Mouse (Mus musculus): ENCODE data around the gene Gm16181. TPM values are rescaled to one million over a fixed set of nuclear protein-coding genes. Genes with fewer than 3 reads are reported as not detected.

Gm16181 gene
- polyA plus RNA-seq, 1 experiment = not detected

GRCm38 (mm10) chr17:35251162-35251719, 30.6 kb downstream of the Gm16181 start:
- peaks cover 80% of the 10 kb centered on the region for H3K36me3 ChIP-seq (ENCODE audit: control insufficient read depth, insufficient read depth)
- H3K79me3 ChIP-seq (ENCODE audit: low read depth) = peaks cover 19% of the 10 kb centered on the region
- no peak for TF ChIP-seq USF1 (IDR thresholded peaks at IDR 0.05; ENCODE audit: low read depth)
- no peak for TF ChIP-seq CEBPB (IDR thresholded peaks at IDR 0.05; ENCODE audit: low read depth)
- TF ChIP-seq FOSL1 (IDR thresholded peaks at IDR 0.05; ENCODE audit: insufficient read depth, low read length, poor library complexity, severe bottlenecking) = no peak
- TF ChIP-seq MAX (IDR thresholded peaks at IDR 0.05) = no peak
- TF ChIP-seq CTCF (IDR thresholded peaks at IDR 0.05; ENCODE audit: control insufficient read depth, insufficient read depth, insufficient read length) = no peak
- TF ChIP-seq MYOD1 (IDR thresholded peaks at IDR 0.05; ENCODE audit: control insufficient read depth, insufficient read length, low read depth) = no peak
- no peak for TF ChIP-seq MYOG (IDR thresholded peaks at IDR 0.05; ENCODE audit: control insufficient read depth, extremely low read depth, insufficient read length)
- H3K27me3 ChIP-seq (ENCODE audit: control insufficient read depth, insufficient read depth, insufficient read length) = no peaks in the 10 kb centered on the region
- H3ac ChIP-seq (ENCODE audit: control insufficient read depth, insufficient read length, low read depth) = no peak overlapping the region
- H3K79me2 ChIP-seq (ENCODE audit: control insufficient read depth, insufficient read depth) = peaks cover 50% of the 10 kb centered on the region
- no peak overlapping the region for H3K4me3 ChIP-seq (ENCODE audit: insufficient read depth, poor library complexity, severe bottlenecking)

DNA sequence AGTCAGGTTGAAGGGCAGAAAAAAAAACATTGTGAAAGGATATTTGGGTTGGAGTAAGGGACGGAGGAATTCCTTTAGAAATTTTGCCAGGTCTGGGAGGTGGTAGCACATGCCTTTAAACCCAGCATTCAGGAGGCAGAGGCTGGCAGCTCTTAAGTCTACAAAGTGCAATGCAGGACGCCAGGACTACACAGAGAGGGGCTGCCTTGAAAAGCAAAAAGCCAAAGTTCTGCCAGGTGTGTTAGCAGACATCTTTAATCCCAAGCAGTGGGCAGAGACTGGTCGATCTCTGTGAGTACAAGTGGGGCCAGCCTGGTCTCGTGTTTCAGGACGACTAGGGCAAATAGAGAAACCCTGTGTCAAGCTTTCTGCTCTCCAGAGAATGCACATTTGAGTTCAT, 31.3 kb downstream of the Gm16181 start:
- H3K4me3 ChIP-seq (ENCODE audit: insufficient read depth, poor library complexity, severe bottlenecking) = no peak overlapping the region
- no peak overlapping the region for H3ac ChIP-seq (ENCODE audit: control insufficient read depth, insufficient read length, low read depth)
- H3K79me2 ChIP-seq (ENCODE audit: control insufficient read depth, insufficient read depth) = peaks cover 43% of the 10 kb centered on the region
- H3K27me3 ChIP-seq (ENCODE audit: control insufficient read depth, insufficient read depth, insufficient read length) = no peaks in the 10 kb centered on the region
- TF ChIP-seq CTCF (IDR thresholded peaks at IDR 0.05; ENCODE audit: control insufficient read depth, insufficient read depth, insufficient read length) (no peak), CEBPB (IDR thresholded peaks at IDR 0.05; ENCODE audit: low read depth) (no peak), MAX (IDR thresholded peaks at IDR 0.05) (no peak), FOSL1 (IDR thresholded peaks at IDR 0.05; ENCODE audit: insufficient read depth, low read length, poor library complexity, severe bottlenecking) (no peak), MYOD1 (IDR thresholded peaks at IDR 0.05; ENCODE audit: control insufficient read depth, insufficient read length, low read depth) (no peak), USF1 (IDR thresholded peaks at IDR 0.05; ENCODE audit: low read depth) (no peak), MYOG (IDR thresholded peaks at IDR 0.05; ENCODE audit: control insufficient read depth, extremely low read depth, insufficient read length) (no peak)
- peaks cover 13% of the 10 kb centered on the region for H3K79me3 ChIP-seq (ENCODE audit: low read depth)
- H3K36me3 ChIP-seq (ENCODE audit: control insufficient read depth, insufficient read depth) = peaks cover 72% of the 10 kb centered on the region

DNA sequence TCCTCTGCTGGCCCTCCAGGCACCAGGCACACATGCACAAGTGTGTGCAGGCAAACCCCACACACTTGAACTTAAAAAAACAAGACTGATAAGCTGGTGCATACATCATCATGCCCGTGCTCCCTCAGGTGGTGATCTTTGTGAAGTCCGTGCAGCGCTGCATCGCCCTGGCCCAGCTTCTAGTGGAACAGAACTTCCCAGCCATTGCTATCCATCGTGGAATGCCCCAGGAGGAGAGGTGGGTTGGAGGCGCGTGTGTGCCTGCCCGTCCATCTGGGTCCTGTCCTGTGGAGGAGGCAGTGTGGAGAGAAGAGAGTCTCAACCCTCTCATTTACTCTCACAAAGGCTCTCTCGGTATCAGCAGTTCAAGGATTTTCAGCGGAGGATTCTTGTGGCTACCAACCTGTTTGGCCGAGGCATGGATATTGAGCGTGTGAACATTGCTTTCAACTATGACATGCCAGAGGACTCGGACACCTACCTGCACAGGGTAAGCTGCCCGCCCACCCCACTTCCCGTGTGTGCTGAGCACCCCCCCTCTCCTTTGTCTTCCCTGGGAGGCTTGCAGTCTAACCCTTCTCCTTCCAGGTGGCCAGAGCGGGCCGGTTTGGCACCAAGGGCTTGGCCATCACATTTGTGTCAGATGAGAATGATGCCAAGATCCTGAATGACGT, 32.1 kb downstream of the Gm16181 start:
- TF ChIP-seq FOSL1 (IDR thresholded peaks at IDR 0.05; ENCODE audit: insufficient read depth, low read length, poor library complexity, severe bottlenecking) = no peak
- TF ChIP-seq USF1 (IDR thresholded peaks at IDR 0.05; ENCODE audit: low read depth) = no peak
- TF ChIP-seq MYOD1 (IDR thresholded peaks at IDR 0.05; ENCODE audit: control insufficient read depth, insufficient read length, low read depth) = no peak
- no peak for TF ChIP-seq CTCF (IDR thresholded peaks at IDR 0.05; ENCODE audit: control insufficient read depth, insufficient read depth, insufficient read length)
- TF ChIP-seq CEBPB (IDR thresholded peaks at IDR 0.05; ENCODE audit: low read depth) = no peak
- no peak for TF ChIP-seq MAX (IDR thresholded peaks at IDR 0.05)
- TF ChIP-seq MYOG (IDR thresholded peaks at IDR 0.05; ENCODE audit: control insufficient read depth, extremely low read depth, insufficient read length) = no peak

DNA sequence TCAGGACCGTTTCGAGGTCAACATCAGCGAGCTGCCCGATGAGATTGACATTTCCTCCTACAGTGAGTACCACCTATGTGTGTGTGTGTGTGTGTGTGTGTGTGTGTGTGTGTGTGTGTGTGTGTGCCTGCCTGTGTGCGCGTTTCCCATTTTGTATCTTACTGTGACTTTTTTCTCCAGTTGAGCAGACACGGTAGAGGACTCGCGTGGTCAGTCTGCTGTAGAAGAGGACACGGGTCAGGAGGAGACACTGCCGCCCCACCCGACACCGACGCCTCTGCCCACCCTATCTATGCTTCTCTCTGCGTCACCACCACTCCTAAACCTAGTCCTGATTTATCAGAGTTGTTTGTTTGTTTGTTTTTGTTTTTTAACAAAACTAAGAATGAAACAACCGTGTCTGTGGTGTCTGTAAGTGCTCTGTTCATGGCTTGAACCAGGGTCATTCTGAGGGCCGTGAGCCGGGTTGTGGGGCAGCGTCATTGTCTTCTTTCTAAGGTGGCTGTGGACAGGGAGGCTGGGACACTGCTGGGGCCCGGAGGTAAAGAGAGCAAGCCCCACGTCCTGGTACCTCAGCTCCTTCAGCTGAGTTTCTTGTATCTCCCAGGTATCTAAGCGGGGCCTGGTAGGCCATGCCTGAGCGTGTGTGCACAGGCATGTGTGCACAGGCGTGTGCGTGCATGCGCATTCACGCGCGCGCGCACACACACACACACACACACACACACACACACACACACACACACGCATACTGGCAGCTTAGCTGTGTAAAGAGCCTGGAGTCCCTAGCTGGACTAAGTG, 32.9 kb downstream of the Gm16181 start:
- Histone ChIP-seq H3K79me2 (ENCODE audit: control insufficient read depth, insufficient read depth) (peaks cover 28% of the 10 kb centered on the region), H3K27me3 (ENCODE audit: control insufficient read depth, insufficient read depth, insufficient read length) (no peaks in the 10 kb centered on the region), H3K4me3 (ENCODE audit: insufficient read depth, poor library complexity, severe bottlenecking) (no peak overlapping the region), H3ac (ENCODE audit: control insufficient read depth, insufficient read length, low read depth) (no peak overlapping the region), H3K36me3 (ENCODE audit: control insufficient read depth, insufficient read depth) (peaks cover 59% of the 10 kb centered on the region), H3K79me3 (ENCODE audit: low read depth) (peaks cover 6% of the 10 kb centered on the region)
- no peak for TF ChIP-seq USF1 (IDR thresholded peaks at IDR 0.05; ENCODE audit: low read depth)

More for the DNA sequence above, 32.1 kb downstream of the Gm16181 start:
- no peak overlapping the region for H3K4me3 ChIP-seq (ENCODE audit: insufficient read depth, poor library complexity, severe bottlenecking)
- H3K79me2 ChIP-seq (ENCODE audit: control insufficient read depth, insufficient read depth) = peaks cover 35% of the 10 kb centered on the region
- H3K36me3 ChIP-seq (ENCODE audit: control insufficient read depth, insufficient read depth) = peaks cover 64% of the 10 kb centered on the region
- no peaks in the 10 kb centered on the region for H3K27me3 ChIP-seq (ENCODE audit: control insufficient read depth, insufficient read depth, insufficient read length)
- no peak overlapping the region for H3ac ChIP-seq (ENCODE audit: control insufficient read depth, insufficient read length, low read depth)
- peaks cover 6% of the 10 kb centered on the region for H3K79me3 ChIP-seq (ENCODE audit: low read depth)

- H3K79me2 ChIP-seq (ENCODE audit: control insufficient read depth, insufficient read depth) = peaks cover 18% of the 10 kb centered on the region
- no peaks in the 10 kb centered on the region for H3K27me3 ChIP-seq (ENCODE audit: control insufficient read depth, insufficient read depth, insufficient read length)
- TF ChIP-seq MYOG (IDR thresholded peaks at IDR 0.05; ENCODE audit: control insufficient read depth, extremely low read depth, insufficient read length) = no peak
- no peak for TF ChIP-seq MYOD1 (IDR thresholded peaks at IDR 0.05; ENCODE audit: control insufficient read depth, insufficient read length, low read depth)
- TF ChIP-seq CEBPB (IDR thresholded peaks at IDR 0.05; ENCODE audit: low read depth) = no peak
- TF ChIP-seq FOSL1 (IDR thresholded peaks at IDR 0.05; ENCODE audit: insufficient read depth, low read length, poor library complexity, severe bottlenecking) = no peak
- no peak for TF ChIP-seq USF1 (IDR thresholded peaks at IDR 0.05; ENCODE audit: low read depth)
- peak; percentile 50 for TF ChIP-seq CTCF (IDR thresholded peaks at IDR 0.05; ENCODE audit: control insufficient read depth, insufficient read depth, insufficient read length)
- TF ChIP-seq MAX (IDR thresholded peaks at IDR 0.05) = no peak
- H3K4me3 ChIP-seq (ENCODE audit: insufficient read depth, poor library complexity, severe bottlenecking) = no peak overlapping the region
- H3ac ChIP-seq (ENCODE audit: control insufficient read depth, insufficient read length, low read depth) = no peak overlapping the region
- H3K79me3 ChIP-seq (ENCODE audit: low read depth) = peaks cover 4% of the 10 kb centered on the region
- peaks cover 49% of the 10 kb centered on the region for H3K36me3 ChIP-seq (ENCODE audit: control insufficient read depth, insufficient read depth)
These were observed 33.8 kb downstream of the Gm16181 start for GRCm38 (mm10) chr17:35254241-35255098.

Measured in C2C12 (cell line).